Comparison of ENCODE assay signal across 8 mouse cellular contexts in genomic region chr2:136057861-136058331, GRCm38 (mm10). TPM values are rescaled to one million over a fixed set of nuclear protein-coding genes. Genes with fewer than 3 reads are reported as not detected.
DNase-seq lines count a peak whose midpoint lies in the region; ATAC-seq and TF ChIP-seq lines count a peak whose summit lies in the region.

No protein-coding gene starts in this region.

- peak overlapping the region; percentile 72 for H3K4me2 ChIP-seq in hindbrain, embryonic 15.5 days
- peak overlapping the region; percentile 78 for H3K4me2 ChIP-seq in midbrain, postnatal 0 days (ENCODE audit: low read depth, low read length, poor library complexity, severe bottlenecking)

- ATAC-seq in megakaryocyte, adult 5-6 weeks (ENCODE audit: poor library complexity, severe bottlenecking), result no peak
- ATAC-seq in hindbrain, embryonic 15.5 days (ENCODE audit: low FRiP score, low read depth), result peak; percentile 68; the same call in 1 of the 2 replicates
- ATAC-seq in midbrain, postnatal 0 days (ENCODE audit: low FRiP score), result 0 out of 2 replicates have a peak, but pooled peaks have one; percentile 45
- no peak for ATAC-seq in inflammation-experienced regulatory T-cells, adult 6 months
- ATAC-seq in megakaryocyte-erythroid progenitor cell, adult 5-6 weeks (replicated peaks; ENCODE audit: low FRiP score, low TSS enrichment, poor library complexity, severe bottlenecking), result no peak; the same call in 1 of the 2 replicates

- peak overlapping the region; percentile 86 for H3K4me3 ChIP-seq in megakaryocyte, embryonic 14.5 days (replicated peaks)
- peak overlapping the region; percentile 46 for H3K4me3 ChIP-seq in hindbrain, embryonic 15.5 days
- peak overlapping the region; percentile 42 for H3K4me3 ChIP-seq in midbrain, postnatal 0 days (ENCODE audit: low read depth, low read length)

- peaks cover 19% of the 10 kb centered on the region for H3K4me1 ChIP-seq in megakaryocyte, embryonic 14.5 days
- H3K4me1 ChIP-seq in hindbrain, embryonic 15.5 days (replicated peaks), result peaks cover 17% of the 10 kb centered on the region
- peaks cover 3% of the 10 kb centered on the region; the same call in 1 of the 2 replicates for H3K4me1 ChIP-seq in midbrain, postnatal 0 days (ENCODE audit: insufficient read depth, low read length)

- DNase-seq in cerebellum, postnatal 25 days, result peak; percentile 13 to 17
- no peak for DNase-seq in cerebellum, adult 9-11 months
- DNase-seq in midbrain, postnatal 0 days (ENCODE audit: low spot score), result peak; percentile 41

- peaks cover 49% of the 10 kb centered on the region for H3K27me3 ChIP-seq in megakaryocyte, embryonic 14.5 days (replicated peaks)
- H3K27me3 ChIP-seq in hindbrain, embryonic 15.5 days, result 0 out of 2 replicates have a peak, but pooled peaks cover 2% of the 10 kb centered on the region
- peaks cover 7% of the 10 kb centered on the region; the same call in 1 of the 2 replicates for H3K27me3 ChIP-seq in midbrain, postnatal 0 days (ENCODE audit: insufficient read depth, low read length)

- H3K9ac ChIP-seq in hindbrain, embryonic 15.5 days, result peak overlapping the region; percentile 59
- peak overlapping the region; percentile 48; the same call in 1 of the 2 replicates for H3K9ac ChIP-seq in midbrain, postnatal 0 days (replicated peaks; ENCODE audit: low read length, poor library complexity, severe bottlenecking)

- 0 out of 2 replicates have a peak, but pooled peaks cover 2% of the 10 kb centered on the region for H3K9me3 ChIP-seq in megakaryocyte, embryonic 14.5 days
- no peaks in the 10 kb centered on the region for H3K9me3 ChIP-seq in hindbrain, embryonic 15.5 days
- no peaks in the 10 kb centered on the region for H3K9me3 ChIP-seq in midbrain, postnatal 0 days (ENCODE audit: low read length)

- no peak for TF ChIP-seq CTCF in midbrain, postnatal 0 days (IDR thresholded peaks at IDR 0.05)

- 3% methylated on average over 19 of the region's 19 CpGs for WGBS in hindbrain, embryonic 15.5 days
- WGBS in midbrain, postnatal 0 days, result 4% methylated on average over 19 of the region's 19 CpGs

- no peaks in the 10 kb centered on the region for H3K36me3 ChIP-seq in megakaryocyte, embryonic 14.5 days (replicated peaks; ENCODE audit: low read length)
- no peaks in the 10 kb centered on the region for H3K36me3 ChIP-seq in hindbrain, embryonic 15.5 days
- H3K36me3 ChIP-seq in midbrain, postnatal 0 days (ENCODE audit: insufficient read depth, low read length), result no peaks in the 10 kb centered on the region

- H3K27ac ChIP-seq in hindbrain, embryonic 15.5 days (replicated peaks), result peak overlapping the region; percentile 90
- H3K27ac ChIP-seq in midbrain, postnatal 0 days (ENCODE audit: low read depth, low read length), result no peak overlapping the region

RNA-seq across cellular contexts. Expression of gene Lamp5, which starts 5.9 kb away (rescaled TPM):
- polyA plus RNA-seq in megakaryocyte, embryonic 14.5 days (2012; ENCODE audit: insufficient read depth, low replicate concordance), result 0.70 TPM in 1 of 2 replicates, not detected in the other
- not detected in 2 replicates for total RNA-seq in megakaryocyte, adult 5-6 weeks (2015)
- total RNA-seq in megakaryocyte, adult 5-6 weeks (2017), result not detected in 2 replicates
- 168 and 193 TPM in 2 replicates for polyA plus RNA-seq in hindbrain, embryonic 15.5 days (2015; fragmentation: Nextera tagmentation; extraction: Ambion mirVana)
- 3.7 and 8.2 TPM in 2 replicates for total RNA-seq in midbrain, postnatal 0 days (2014; rRNA removed)
- 4.6 and 7.1 TPM in 2 replicates for polyA plus RNA-seq in midbrain, postnatal 0 days (2015; fragmentation: Nextera tagmentation; extraction: Ambion mirVana)
- not detected for polyA plus RNA-seq in inflammation-experienced regulatory T-cells, adult 6 months (2017; shearing (Covaris generic))
- total RNA-seq in megakaryocyte-erythroid progenitor cell, adult 5-6 weeks (2014; fragmentation: Nextera tagmentation), result not detected in 2 replicates
- not detected in 2 replicates for total RNA-seq in megakaryocyte-erythroid progenitor cell, adult 5-6 weeks (2017)

Comparison
In these comparisons a context has a peak if more than half of its experiments do, and no peak if none do; other contexts are left out.
1. ATAC-seq: peak in hindbrain, embryonic 15.5 days (single experiment) and midbrain, postnatal 0 days (single experiment); none in megakaryocyte, adult 5-6 weeks (single experiment), inflammation-experienced regulatory T-cells, adult 6 months (single experiment) and megakaryocyte-erythroid progenitor cell, adult 5-6 weeks (single experiment).
2. RNA of gene Lamp5, which starts 5.9 kb away (polyA plus RNA-seq): 168 to 193 TPM in hindbrain, embryonic 15.5 days; 4.6 to 7.1 TPM in midbrain, postnatal 0 days, 0.70 TPM in megakaryocyte, embryonic 14.5 days and not detected in inflammation-experienced regulatory T-cells, adult 6 months; every median in the first group is over 10 times any median in the second.
3. Peak in every context shown above with its lines, with median percentiles within 50 percentile points of each other: H3K4me3 ChIP-seq.